Mouse (Mus musculus): Measurements from ENCODE around the gene Myo15b.

Gene Myo15b

GRCm38 (mm10) chr11:115858354-115858753, at the start of gene Myo15b:
Gene Myo15b, plus strand, starts transcription at chr11:115858406.
- Histone ChIP-seq H3K36me3 (ENCODE audit: control insufficient read depth, insufficient read depth, low read length, poor library complexity, severe bottlenecking) (peaks cover 8% of the 10 kb centered on the region), H3K27me3 (ENCODE audit: control insufficient read depth, insufficient read depth, low read length, poor library complexity, severe bottlenecking) (no peaks in the 10 kb centered on the region; the same call in none of the 2 replicates)
- DNase-seq (ENCODE audit: low read depth, low spot score), result peak; percentile 23

GRCm38 (mm10) chr11:115808696-115809310, 49.4 kb upstream of the Myo15b start:
- H3K36me3 ChIP-seq (ENCODE audit: control insufficient read depth, insufficient read depth, low read length, poor library complexity, severe bottlenecking), result no peaks in the 10 kb centered on the region
- H3K27me3 ChIP-seq (ENCODE audit: control insufficient read depth, insufficient read depth, low read length, poor library complexity, severe bottlenecking), result no peaks in the 10 kb centered on the region
- DNase-seq (ENCODE audit: low read depth, low spot score), result no peak

- Histone ChIP-seq H3K27me3 (ENCODE audit: control insufficient read depth, insufficient read depth, low read length, poor library complexity, severe bottlenecking) (no peaks in the 10 kb centered on the region), H3K36me3 (ENCODE audit: control insufficient read depth, insufficient read depth, low read length, poor library complexity, severe bottlenecking) (no peaks in the 10 kb centered on the region)
- no peak for DNase-seq (ENCODE audit: low read depth, low spot score)
Measured at GRCm38 (mm10) chr11:115809311-115809781, 48.9 kb upstream of the Myo15b start.

- Histone ChIP-seq H3K36me3 (ENCODE audit: control insufficient read depth, insufficient read depth, low read length, poor library complexity, severe bottlenecking) (no peaks in the 10 kb centered on the region), H3K27me3 (ENCODE audit: control insufficient read depth, insufficient read depth, low read length, poor library complexity, severe bottlenecking) (no peaks in the 10 kb centered on the region)
- DNase-seq (ENCODE audit: low read depth, low spot score), result no peak
Measured at GRCm38 (mm10) chr11:115810377-115810776, 47.8 kb upstream of the Myo15b start.

- no peak for DNase-seq (ENCODE audit: low read depth, low spot score)
- Histone ChIP-seq H3K27me3 (ENCODE audit: control insufficient read depth, insufficient read depth, low read length, poor library complexity, severe bottlenecking) (no peaks in the 10 kb centered on the region), H3K36me3 (ENCODE audit: control insufficient read depth, insufficient read depth, low read length, poor library complexity, severe bottlenecking) (no peaks in the 10 kb centered on the region)
Measured at GRCm38 (mm10) chr11:115811381-115812093, 46.7 kb upstream of the Myo15b start.

- no peak for DNase-seq (ENCODE audit: low read depth, low spot score)
- H3K36me3 ChIP-seq (ENCODE audit: control insufficient read depth, insufficient read depth, low read length, poor library complexity, severe bottlenecking), result no peaks in the 10 kb centered on the region
- H3K27me3 ChIP-seq (ENCODE audit: control insufficient read depth, insufficient read depth, low read length, poor library complexity, severe bottlenecking), result no peaks in the 10 kb centered on the region
Measured at GRCm38 (mm10) chr11:115812095-115812494, 46.1 kb upstream of the Myo15b start.

- Histone ChIP-seq H3K27me3 (ENCODE audit: control insufficient read depth, insufficient read depth, low read length, poor library complexity, severe bottlenecking) (no peaks in the 10 kb centered on the region), H3K36me3 (ENCODE audit: control insufficient read depth, insufficient read depth, low read length, poor library complexity, severe bottlenecking) (no peaks in the 10 kb centered on the region)
- peak; percentile 16 for DNase-seq (ENCODE audit: low read depth, low spot score)
Measured at GRCm38 (mm10) chr11:115812533-115813420, 45.4 kb upstream of the Myo15b start.

GRCm38 (mm10) chr11:115813507-115814296, 44.5 kb upstream of the Myo15b start, which contains the start of gene Caskin2:
Gene Caskin2, minus strand, starts transcription at chr11:115813639.
- Histone ChIP-seq H3K27me3 (ENCODE audit: control insufficient read depth, insufficient read depth, low read length, poor library complexity, severe bottlenecking) (no peaks in the 10 kb centered on the region), H3K36me3 (ENCODE audit: control insufficient read depth, insufficient read depth, low read length, poor library complexity, severe bottlenecking) (peaks cover 1% of the 10 kb centered on the region; the same call in 1 of the 2 replicates)
- peak; percentile 98 for DNase-seq (ENCODE audit: low read depth, low spot score)

GRCm38 (mm10) chr11:115814605-115815450, 43.4 kb upstream of the Myo15b start, which contains the start of gene Tsen54:
Gene Tsen54, plus strand, starts transcription at chr11:115814724.
- peak; percentile 88 for DNase-seq (ENCODE audit: low read depth, low spot score)

GRCm38 (mm10) chr11:115817331-115817730, 40.9 kb upstream of the Myo15b start:
- peaks cover 5% of the 10 kb centered on the region; the same call in 1 of the 2 replicates for H3K36me3 ChIP-seq (ENCODE audit: control insufficient read depth, insufficient read depth, low read length, poor library complexity, severe bottlenecking)
- DNase-seq (ENCODE audit: low read depth, low spot score), result no peak

More at GRCm38 (mm10) chr11:115814605-115815450, 43.4 kb upstream of the Myo15b start, which contains the start of gene Tsen54:
- peaks cover 2% of the 10 kb centered on the region; the same call in 1 of the 2 replicates for H3K36me3 ChIP-seq (ENCODE audit: control insufficient read depth, insufficient read depth, low read length, poor library complexity, severe bottlenecking)
- no peaks in the 10 kb centered on the region for H3K27me3 ChIP-seq (ENCODE audit: control insufficient read depth, insufficient read depth, low read length, poor library complexity, severe bottlenecking)

GRCm38 (mm10) chr11:115819915-115820623, 38.1 kb upstream of the Myo15b start:
- Histone ChIP-seq H3K36me3 (ENCODE audit: control insufficient read depth, insufficient read depth, low read length, poor library complexity, severe bottlenecking) (peaks cover 5% of the 10 kb centered on the region; the same call in 1 of the 2 replicates), H3K27me3 (ENCODE audit: control insufficient read depth, insufficient read depth, low read length, poor library complexity, severe bottlenecking) (no peaks in the 10 kb centered on the region)
- no peak for DNase-seq (ENCODE audit: low read depth, low spot score)

More at GRCm38 (mm10) chr11:115817331-115817730, 40.9 kb upstream of the Myo15b start:
- H3K27me3 ChIP-seq (ENCODE audit: control insufficient read depth, insufficient read depth, low read length, poor library complexity, severe bottlenecking), result no peaks in the 10 kb centered on the region

GRCm38 (mm10) chr11:115821001-115821400, 37.2 kb upstream of the Myo15b start:
- H3K27me3 ChIP-seq (ENCODE audit: control insufficient read depth, insufficient read depth, low read length, poor library complexity, severe bottlenecking), result no peaks in the 10 kb centered on the region
- no peak for DNase-seq (ENCODE audit: low read depth, low spot score)

More at GRCm38 (mm10) chr11:115821001-115821400, 37.2 kb upstream of the Myo15b start:
- H3K36me3 ChIP-seq (ENCODE audit: control insufficient read depth, insufficient read depth, low read length, poor library complexity, severe bottlenecking), result peaks cover 5% of the 10 kb centered on the region; the same call in 1 of the 2 replicates

All from splenic B cell, adult 2 months (primary cell).